Comparison of ENCODE assay signal across 12 mouse cellular contexts in the genomic region with DNA sequence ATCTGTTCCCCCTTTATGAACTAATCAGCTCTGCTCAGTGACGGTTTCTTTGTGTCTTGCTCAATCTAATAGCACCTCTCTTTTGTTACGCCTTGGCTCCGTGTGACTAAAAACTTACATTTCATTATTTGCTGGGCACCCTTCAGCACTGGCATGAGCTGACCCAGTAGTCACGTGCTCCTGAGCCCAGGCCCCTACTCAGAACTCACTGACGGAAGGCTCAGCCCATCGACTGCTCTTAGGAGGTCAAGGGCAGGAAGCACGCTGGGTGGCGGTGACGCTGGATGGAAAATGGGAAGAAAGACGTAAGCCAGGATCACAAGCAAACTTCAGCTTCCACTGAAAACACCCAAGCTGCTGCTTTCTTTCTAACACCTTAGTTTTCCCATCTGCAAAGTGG. TPM values are rescaled to one million over a fixed set of nuclear protein-coding genes. Genes with fewer than 3 reads are reported as not detected.
A peak's percentile ranks its signal among the peaks of the same experiment; 100 is the strongest.
DNase-seq lines count a peak whose midpoint lies in the region; ATAC-seq and TF ChIP-seq lines count a peak whose summit lies in the region.
"Had no signal": no experiment of that assay in that cellular context is flagged by ENCODE, and none has a peak within 500 bp of the region (broad histone marks: within the 10 kb centered on the region; RNA-seq: fewer than 3 reads in every experiment).

No protein-coding gene starts in this region.

- peaks cover 4% of the 10 kb centered on the region; the same call in 1 of the 2 replicates for H3K4me1 ChIP-seq in intestine, embryonic 14.5 days (replicated peaks; ENCODE audit: control insufficient read depth, insufficient read depth, low read length)
- no peaks in the 10 kb centered on the region for H3K4me1 ChIP-seq in intestine, postnatal 0 days (replicated peaks; ENCODE audit: control insufficient read depth, insufficient read depth, low read length)
- peaks cover 15% of the 10 kb centered on the region for H3K4me1 ChIP-seq in limb, embryonic 15.5 days
- peaks cover 8% of the 10 kb centered on the region; the same call in 1 of the 2 replicates for H3K4me1 ChIP-seq in midbrain, embryonic 15.5 days

- intact Hi-C loops in gastrocnemius, postnatal 36 days (cut with DNase I): no loop called here

- no peak overlapping the region for H3K4me2 ChIP-seq in intestine, embryonic 14.5 days (ENCODE audit: low read length)
- H3K4me2 ChIP-seq in intestine, postnatal 0 days (replicated peaks; ENCODE audit: low read depth): no peak overlapping the region; the same call in 1 of the 2 replicates
- peak overlapping the region; percentile 24; the same call in 1 of the 2 replicates for H3K4me2 ChIP-seq in limb, embryonic 15.5 days
- H3K4me2 ChIP-seq in midbrain, embryonic 15.5 days: no peak overlapping the region

- ATAC-seq in intestine, embryonic 14.5 days (replicated peaks; ENCODE audit: low FRiP score, low TSS enrichment, low read depth): peak; percentile 42; the same call in 1 of the 2 replicates
- no peak; the same call in 1 of the 2 replicates for ATAC-seq in intestine, postnatal 0 days
- no peak for ATAC-seq in limb, embryonic 15.5 days (ENCODE audit: insufficient number of reproducible peaks, low FRiP score, low TSS enrichment, low read depth)
- peak; percentile 35; the same call in 1 of the 2 replicates for ATAC-seq in midbrain, embryonic 15.5 days (replicated peaks)

- WGBS in intestine, embryonic 14.5 days: 42% methylated on average over 10 of the region's 10 CpGs
- WGBS in intestine, postnatal 0 days: 58% methylated on average over 10 of the region's 10 CpGs
- WGBS in limb, embryonic 15.5 days: 42% methylated on average over 10 of the region's 10 CpGs
- 28% methylated on average over 10 of the region's 10 CpGs for WGBS in midbrain, embryonic 15.5 days

- no peak overlapping the region for H3K9ac ChIP-seq in intestine, embryonic 14.5 days (ENCODE audit: low read length)
- no peak overlapping the region for H3K9ac ChIP-seq in intestine, postnatal 0 days (ENCODE audit: low read depth, low read length)
- no peak overlapping the region for H3K9ac ChIP-seq in limb, embryonic 15.5 days
- H3K9ac ChIP-seq in midbrain, embryonic 15.5 days: no peak overlapping the region
- H3K9ac ChIP-seq: stomach, embryonic 15.5 days had no signal

- H3K27me3 ChIP-seq in intestine, embryonic 14.5 days (replicated peaks; ENCODE audit: control insufficient read depth, insufficient read depth, low read length): no peaks in the 10 kb centered on the region
- H3K27me3 ChIP-seq in intestine, postnatal 0 days (replicated peaks; ENCODE audit: control insufficient read depth, insufficient read depth, low read length): no peaks in the 10 kb centered on the region
- H3K27me3 ChIP-seq in limb, embryonic 15.5 days: 0 out of 2 replicates have a peak, but pooled peaks cover 5% of the 10 kb centered on the region
- H3K27me3 ChIP-seq in midbrain, embryonic 15.5 days (replicated peaks): no peaks in the 10 kb centered on the region
- H3K27me3 ChIP-seq: stomach, embryonic 15.5 days had no signal

- no peak overlapping the region for H3K4me3 ChIP-seq in intestine, embryonic 14.5 days (ENCODE audit: low read depth, low read length)
- no peak overlapping the region for H3K4me3 ChIP-seq in intestine, postnatal 0 days (ENCODE audit: low read depth, low read length)
- H3K4me3 ChIP-seq in limb, embryonic 15.5 days: no peak overlapping the region
- no peak overlapping the region for H3K4me3 ChIP-seq in midbrain, embryonic 15.5 days
- H3K4me3 ChIP-seq: stomach, embryonic 15.5 days had no signal

- TF ChIP-seq CTCF in intestine, postnatal 0 days (IDR thresholded peaks at IDR 0.05; ENCODE audit: low read depth): no peak

- peak; percentile 11 for DNase-seq in adrenal gland, adult 8-10 months
- DNase-seq in adrenal gland, adult 18-20 months (ENCODE audit: low spot score in 2 of 2): no peak
- DNase-seq in intestine, embryonic 14.5 days (ENCODE audit: low spot score): no peak
- DNase-seq in gastrocnemius, postnatal 36 days: no peak
- no peak for DNase-seq in frontal cortex, postnatal 36 days (ENCODE audit: low spot score in 2 of 2)
- DNase-seq: cerebellum, adult 11 months had no signal

- H3K27ac ChIP-seq in intestine, embryonic 14.5 days (ENCODE audit: low read depth): no peak overlapping the region
- no peak overlapping the region for H3K27ac ChIP-seq in intestine, postnatal 0 days (ENCODE audit: low read depth, low read length)
- H3K27ac ChIP-seq in limb, embryonic 15.5 days: peak overlapping the region; percentile 67; the same call in 1 of the 2 replicates
- no peak overlapping the region for H3K27ac ChIP-seq in midbrain, embryonic 15.5 days

- H3K36me3 ChIP-seq in intestine, embryonic 14.5 days (ENCODE audit: control insufficient read depth, insufficient read depth, low read length): no peaks in the 10 kb centered on the region
- H3K36me3 ChIP-seq in intestine, postnatal 0 days (ENCODE audit: control insufficient read depth, insufficient read depth): no peaks in the 10 kb centered on the region
- H3K36me3 ChIP-seq in limb, embryonic 15.5 days: no peaks in the 10 kb centered on the region
- H3K36me3 ChIP-seq in midbrain, embryonic 15.5 days (replicated peaks): no peaks in the 10 kb centered on the region
- H3K36me3 ChIP-seq: G1E; stomach, embryonic 15.5 days had no signal

- H3K9me3 ChIP-seq in intestine, embryonic 14.5 days (ENCODE audit: control insufficient read depth, low read length): no peaks in the 10 kb centered on the region
- H3K9me3 ChIP-seq in intestine, postnatal 0 days (ENCODE audit: control insufficient read depth): no peaks in the 10 kb centered on the region
- H3K9me3 ChIP-seq in limb, embryonic 15.5 days: no peaks in the 10 kb centered on the region
- no peaks in the 10 kb centered on the region for H3K9me3 ChIP-seq in midbrain, embryonic 15.5 days
- H3K9me3 ChIP-seq: stomach, embryonic 15.5 days had no signal

RNA-seq across cellular contexts. Expression of gene Kcnf1, which starts 7.1 kb away (rescaled TPM):
- 1 to 10 TPM in 2 of 4 experiments, under 1 TPM in 2; 0.35 to 1.7 (median 1.1) TPM for total RNA-seq in adrenal gland, adult 8-10 months (2022)
- total RNA-seq in adrenal gland, adult 18-20 months (2021): under 1 TPM; 0.33 to 0.51 TPM
- polyA plus RNA-seq in intestine, embryonic 14.5 days (2014; fragmentation: Nextera tagmentation; extraction: Ambion mirVana): 0.16 and 0.42 TPM in 2 replicates
- polyA plus RNA-seq in intestine, postnatal 0 days (2015; fragmentation: Nextera tagmentation; extraction: Ambion mirVana): 1.2 and 1.4 TPM in 2 replicates
- polyA plus RNA-seq in limb, embryonic 15.5 days (2015; fragmentation: Nextera tagmentation; extraction: Ambion mirVana): 0.60 and 0.76 TPM in 2 replicates
- polyA plus RNA-seq in midbrain, embryonic 15.5 days (2015; fragmentation: Nextera tagmentation; extraction: Ambion mirVana): 5.0 and 5.5 TPM in 2 replicates
- total RNA-seq in gastrocnemius, postnatal 36 days (2021): 1 to 10 TPM; 2.2 to 2.9 TPM
- total RNA-seq: neutrophil, adult 5-6 weeks had no signal
- polyA plus RNA-seq: G1E had no signal

Comparison
In these comparisons a context has a peak if more than half of its experiments do, and no peak if none do; other contexts are left out.
1. ATAC-seq: peak in intestine, embryonic 14.5 days (single experiment) and midbrain, embryonic 15.5 days (single experiment); none in intestine, postnatal 0 days (single experiment) and limb, embryonic 15.5 days (single experiment).